Mouse (Mus musculus): ENCODE data around the gene Gm17651. TPM values are rescaled to one million over a fixed set of nuclear protein-coding genes. Genes with fewer than 3 reads are reported as not detected.

Gene Gm17651
- total and polyA plus RNA-seq, 3 experiments = not detected

GRCm38 (mm10) chr3:97686372-97687117, 12.1 kb upstream of the Gm17651 start:
- Histone ChIP-seq H3K27ac (ENCODE audit: insufficient read depth, low read depth) (no peak overlapping the region), H3K79me2 (replicated peaks; ENCODE audit: control insufficient read depth, extremely low read depth, insufficient read depth, poor library complexity, severe bottlenecking) (no peaks in the 10 kb centered on the region), H3K9me3 (replicated peaks; ENCODE audit: low read length) (no peaks in the 10 kb centered on the region), H3K9ac (ENCODE audit: insufficient read depth, low read depth) (no peak overlapping the region), H3K36me3 (replicated peaks in 1 of 2; ENCODE audit: control insufficient read depth in 1 of 2, insufficient read depth in 1 of 2, low read length in 1 of 2) (no peaks in the 10 kb centered on the region), H3K27me3 (replicated peaks) (peaks cover 9% of the 10 kb centered on the region), H3K4me1 (ENCODE audit: control insufficient read depth in 1 of 2, insufficient read depth in 2 of 2) (peaks cover 0 to 8% of the 10 kb centered on the region in 2 experiments; a peak in 2 of 4 replicates), H3K4me2 (ENCODE audit: insufficient read depth, low read depth, poor library complexity, severe bottlenecking) (no peak overlapping the region), H3K4me3 (replicated peaks in 1 of 3; ENCODE audit: low read depth in 2 of 3, low read length in 2 of 3, poor library complexity in 1 of 3) (no peak overlapping the region)
- dilution Hi-C loops (cut with MboI; ENCODE audit: extremely low pct_ligation_motif_present, extremely low pct_unique_long_range_greater_than_20kb, low sequenced_read_pairs) (no loop called here), in situ Hi-C loops (cut with MboI; ENCODE audit: low pct_ligation_motif_present, low pct_unique_long_range_greater_than_20kb, low sequenced_read_pairs) (loop anchor here (25.0 kb wide), 1 partner anchor 476 kb away; the partner anchor contains the start of gene Adam30)
- no peak for DNase-seq (ENCODE audit: extremely low read depth)
- TF ChIP-seq CTCF (conservative IDR thresholded peaks at IDR 0.05 in 1 of 2, IDR thresholded peaks at IDR 0.05 in 1 of 2; ENCODE audit: low read depth in 2 of 2, low read length in 2 of 2) (no peak), JUND (conservative IDR thresholded peaks at IDR 0.05; ENCODE audit: low read depth, low read length) (no peak), ELF1 (IDR thresholded peaks at IDR 0.05; ENCODE audit: low read depth, low read length) (no peak), EP300 (IDR thresholded peaks at IDR 0.05; ENCODE audit: low read length) (no peak), PAX5 (IDR thresholded peaks at IDR 0.05; ENCODE audit: low read length) (no peak)

- Histone ChIP-seq H3K4me2 (ENCODE audit: insufficient read depth, low read depth, poor library complexity, severe bottlenecking) (no peak overlapping the region), H3K4me1 (ENCODE audit: control insufficient read depth in 1 of 2, insufficient read depth in 2 of 2) (peaks cover 0 to 15% of the 10 kb centered on the region in 2 experiments; a peak in 2 of 4 replicates), H3K36me3 (replicated peaks in 1 of 2; ENCODE audit: control insufficient read depth in 1 of 2, insufficient read depth in 1 of 2, low read length in 1 of 2) (no peaks in the 10 kb centered on the region), H3K27me3 (replicated peaks) (peaks cover 7% of the 10 kb centered on the region), H3K27ac (ENCODE audit: insufficient read depth, low read depth) (no peak overlapping the region), H3K4me3 (replicated peaks in 1 of 3; ENCODE audit: low read depth in 2 of 3, low read length in 2 of 3, poor library complexity in 1 of 3) (no peak overlapping the region), H3K79me2 (replicated peaks; ENCODE audit: control insufficient read depth, extremely low read depth, insufficient read depth, poor library complexity, severe bottlenecking) (no peaks in the 10 kb centered on the region), H3K9ac (ENCODE audit: insufficient read depth, low read depth) (no peak overlapping the region), H3K9me3 (replicated peaks; ENCODE audit: low read length) (no peaks in the 10 kb centered on the region)
- in situ Hi-C loops (cut with MboI; ENCODE audit: low pct_ligation_motif_present, low pct_unique_long_range_greater_than_20kb, low sequenced_read_pairs) = loop anchor here (5.0 to 25.0 kb wide), 2 partner anchors 84 to 479 kb away; partner anchors contain the start of gene Adam30
- TF ChIP-seq RAD21 (IDR thresholded peaks at IDR 0.05; ENCODE audit: low read depth, low read length) (no peak), USF2 (conservative IDR thresholded peaks at IDR 0.05; ENCODE audit: low read depth, low read length) (no peak), TCF12 (IDR thresholded peaks at IDR 0.05; ENCODE audit: low read depth, low read length) (no peak), ZC3H11A (IDR thresholded peaks at IDR 0.05; ENCODE audit: low read depth, low read length) (no peak), CHD1 (IDR thresholded peaks at IDR 0.05; ENCODE audit: low read depth, low read length) (no peak), MAZ (IDR thresholded peaks at IDR 0.05; ENCODE audit: low read depth, low read length) (no peak)
- dilution Hi-C loops (cut with MboI; ENCODE audit: extremely low pct_ligation_motif_present, extremely low pct_unique_long_range_greater_than_20kb, low sequenced_read_pairs) = no loop called here
- no peak for DNase-seq (ENCODE audit: extremely low read depth)
Observed at GRCm38 (mm10) chr3:97683560-97684195, 9.2 kb upstream of the Gm17651 start.

GRCm38 (mm10) chr3:97682576-97682975, 8.1 kb upstream of the Gm17651 start:
- in situ Hi-C loops (cut with MboI; ENCODE audit: low pct_ligation_motif_present, low pct_unique_long_range_greater_than_20kb, low sequenced_read_pairs) = loop anchor here (5.0 to 25.0 kb wide), 2 partner anchors 85 to 480 kb away; partner anchors contain the start of gene Adam30
- peak; percentile 53 for TF ChIP-seq ZNF384 (IDR thresholded peaks at IDR 0.05; ENCODE audit: low read depth, low read length)
- TF ChIP-seq ETS1 (conservative IDR thresholded peaks at IDR 0.05; ENCODE audit: low read depth, low read length) = no peak
- no peak for TF ChIP-seq CTCF (conservative IDR thresholded peaks at IDR 0.05 in 1 of 2, IDR thresholded peaks at IDR 0.05 in 1 of 2; ENCODE audit: low read depth in 2 of 2, low read length in 2 of 2)
- H3K9me3 ChIP-seq (replicated peaks; ENCODE audit: low read length) = no peaks in the 10 kb centered on the region
- peak overlapping the region; percentile 14; the same call in 1 of the 2 replicates for H3K9ac ChIP-seq (ENCODE audit: insufficient read depth, low read depth)
- no peaks in the 10 kb centered on the region for H3K36me3 ChIP-seq (replicated peaks in 1 of 2; ENCODE audit: control insufficient read depth in 1 of 2, insufficient read depth in 1 of 2, low read length in 1 of 2)
- H3K27me3 ChIP-seq (replicated peaks) = peaks cover 5% of the 10 kb centered on the region
- H3K79me2 ChIP-seq (replicated peaks; ENCODE audit: control insufficient read depth, extremely low read depth, insufficient read depth, poor library complexity, severe bottlenecking) = no peaks in the 10 kb centered on the region
- H3K27ac ChIP-seq (ENCODE audit: insufficient read depth, low read depth) = no peak overlapping the region
- peaks cover 0 to 15% of the 10 kb centered on the region in 2 experiments; a peak in 2 of 4 replicates for H3K4me1 ChIP-seq (ENCODE audit: control insufficient read depth in 1 of 2, insufficient read depth in 2 of 2)
- no peak for DNase-seq (ENCODE audit: extremely low read depth)
- peak overlapping the region in 1 of 3 experiments; percentile 61 for H3K4me3 ChIP-seq (replicated peaks in 1 of 3; ENCODE audit: low read depth in 2 of 3, low read length in 2 of 3, poor library complexity in 1 of 3)
- peak overlapping the region; percentile 67 for H3K4me2 ChIP-seq (ENCODE audit: insufficient read depth, low read depth, poor library complexity, severe bottlenecking)
- dilution Hi-C loops (cut with MboI; ENCODE audit: extremely low pct_ligation_motif_present, extremely low pct_unique_long_range_greater_than_20kb, low sequenced_read_pairs) = no loop called here

All from CH12.LX (cell line).